In the genomic region with DNA sequence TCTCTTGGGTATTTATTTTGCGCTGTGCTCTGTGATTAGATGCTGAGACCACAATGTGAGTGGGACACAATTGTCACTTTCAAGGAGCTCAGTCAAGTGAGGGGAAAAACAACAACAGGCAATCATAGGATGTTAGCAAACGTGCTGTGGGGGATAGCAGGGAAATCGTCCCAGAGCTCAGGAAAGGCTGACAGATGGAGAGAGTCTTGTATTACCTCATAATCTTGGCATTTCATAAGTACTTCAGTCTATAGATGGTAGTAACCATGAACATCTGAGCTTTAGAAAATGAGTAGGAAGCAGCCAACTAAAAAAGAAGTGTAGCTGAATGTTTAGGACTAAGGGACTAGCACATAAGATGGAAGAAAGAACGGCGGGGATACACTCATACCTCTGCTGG, we compare ENCODE assay signal across 17 mouse cellular contexts.
DNase-seq lines count a peak whose midpoint lies in the region.
"Had no signal": no experiment of that assay in that cellular context is flagged by ENCODE, and none has a peak within 500 bp of the region (broad histone marks: within the 10 kb centered on the region; RNA-seq: fewer than 3 reads in every experiment).

No protein-coding gene starts in this region.

- DNase-seq in frontal cortex, postnatal 36 days (ENCODE audit: low spot score in 2 of 2) = peak; percentile 30 to 44
- no peak for DNase-seq in frontal cortex, postnatal 14 days (ENCODE audit: low spot score in 2 of 2)
- DNase-seq in left cerebral cortex, postnatal 14 days (ENCODE audit: low spot score in 2 of 2) = peak; percentile 31 to 59
- DNase-seq in left cerebral cortex, postnatal 10 days (ENCODE audit: extremely low spot score in 1 of 2, low spot score in 2 of 2) = no peak
- peak; percentile 48 for DNase-seq in right cerebral cortex, adult 18-20 months
- DNase-seq in right cerebral cortex, postnatal 25 days = no peak
- no peak for DNase-seq in retina, postnatal 1 day
- DNase-seq: adrenal gland, adult 8-10 months; cerebellum, adult 2 months; cerebellum, postnatal 25 days; gastrocnemius, postnatal 25 days; heart, adult 2 months; kidney, postnatal 25 days; layer of hippocampus, adult 9-11 months; liver; right cerebral cortex, postnatal 4 days; thymus, postnatal 4 days had no signal

- intact Hi-C loops in left cerebral cortex, postnatal 14 days (cut with DNase I) = loop anchor here (10.0 kb wide), 1 partner anchor 1253 kb away; no protein-coding TSS in a partner anchor
- intact Hi-C loops in left cerebral cortex, postnatal 10 days (cut with DNase I) = loop anchor here (10.0 kb wide), 1 partner anchor 1263 kb away; no protein-coding TSS in a partner anchor

Comparison
In these comparisons a context has a peak if more than half of its experiments do, and no peak if none do; other contexts are left out.
1. DNase-seq: peak in frontal cortex, postnatal 36 days (2 of 2), left cerebral cortex, postnatal 14 days (2 of 2) and right cerebral cortex, adult 18-20 months (single experiment); none in frontal cortex, postnatal 14 days (0 of 2), left cerebral cortex, postnatal 10 days (0 of 2), right cerebral cortex, postnatal 25 days (single experiment) and retina, postnatal 1 day (single experiment).